Mouse (Mus musculus): ENCODE data around the gene Ankrd24. TPM values are rescaled to one million over a fixed set of nuclear protein-coding genes. Genes with fewer than 3 reads are reported as not detected.

Gene Ankrd24
- polyA plus RNA-seq (2014; fragmentation: Illumina TruSeq; extraction: RNeasy Lipid Tissue Mini Kit (QIAGEN cat#74804); ENCODE audit: low replicate concordance), result 0.97 TPM

GRCm38 (mm10) chr10:81628390-81628789, at the start of gene Ankrd24:
Gene Ankrd24 (plus strand): TSS chr10:81628540.

GRCm38 (mm10) chr10:81600738-81601203, 27.6 kb upstream of the Ankrd24 start, which contains the start of gene Tle6:
Gene Tle6 (minus strand): TSS chr10:81601073.

GRCm38 (mm10) chr10:81605974-81606751, 22.2 kb upstream of the Ankrd24 start, which contains the start of gene BC025920:
Gene BC025920 (plus strand): TSS chr10:81606270.

GRCm38 (mm10) chr10:81626994-81627835, 1.1 kb upstream of the Ankrd24 start, which contains the start of gene Sirt6:
Gene Sirt6 (minus strand): TSS chr10:81627797.

GRCm38 (mm10) chr10:81648803-81649775, 20.7 kb downstream of the Ankrd24 start, which contains the start of gene Gm10778:
Gene Gm10778 (plus strand): TSS chr10:81649059.

Other genes starting within 250 kb of the Ankrd24 start
- gene Dohh, start 244.1 kb upstream of the Ankrd24 start, polyA plus RNA-seq (2014; fragmentation: Illumina TruSeq; extraction: RNeasy Lipid Tissue Mini Kit (QIAGEN cat#74804); ENCODE audit: low replicate concordance), result not detected
- gene Gm48551, start 244.1 kb upstream of the Ankrd24 start, polyA plus RNA-seq (2014; fragmentation: Illumina TruSeq; extraction: RNeasy Lipid Tissue Mini Kit (QIAGEN cat#74804); ENCODE audit: low replicate concordance), result 0.56 TPM
- gene Gm48552, start 239.5 kb upstream of the Ankrd24 start, polyA plus RNA-seq (2014; fragmentation: Illumina TruSeq; extraction: RNeasy Lipid Tissue Mini Kit (QIAGEN cat#74804); ENCODE audit: low replicate concordance), result not detected
- 129 TPM for gene Smim24, start 235.5 kb upstream of the Ankrd24 start, polyA plus RNA-seq (2014; fragmentation: Illumina TruSeq; extraction: RNeasy Lipid Tissue Mini Kit (QIAGEN cat#74804); ENCODE audit: low replicate concordance)
- gene Nfic, start 172.9 kb upstream of the Ankrd24 start, polyA plus RNA-seq (2014; fragmentation: Illumina TruSeq; extraction: RNeasy Lipid Tissue Mini Kit (QIAGEN cat#74804); ENCODE audit: low replicate concordance), result 2.3 TPM
- gene Celf5, start 145.8 kb upstream of the Ankrd24 start, polyA plus RNA-seq (2014; fragmentation: Illumina TruSeq; extraction: RNeasy Lipid Tissue Mini Kit (QIAGEN cat#74804); ENCODE audit: low replicate concordance), result 1.8 TPM
- not detected for gene Ncln, start 132.1 kb upstream of the Ankrd24 start, polyA plus RNA-seq (2014; fragmentation: Illumina TruSeq; extraction: RNeasy Lipid Tissue Mini Kit (QIAGEN cat#74804); ENCODE audit: low replicate concordance)
- not detected for gene S1pr4, start 128.4 kb upstream of the Ankrd24 start, polyA plus RNA-seq (2014; fragmentation: Illumina TruSeq; extraction: RNeasy Lipid Tissue Mini Kit (QIAGEN cat#74804); ENCODE audit: low replicate concordance)
- not detected for gene Gna15, start 104.3 kb upstream of the Ankrd24 start, polyA plus RNA-seq (2014; fragmentation: Illumina TruSeq; extraction: RNeasy Lipid Tissue Mini Kit (QIAGEN cat#74804); ENCODE audit: low replicate concordance)
- gene Gna11, start 83.3 kb upstream of the Ankrd24 start, polyA plus RNA-seq (2014; fragmentation: Illumina TruSeq; extraction: RNeasy Lipid Tissue Mini Kit (QIAGEN cat#74804); ENCODE audit: low replicate concordance), result 7.6 TPM
- gene Aes, start 69.1 kb upstream of the Ankrd24 start, polyA plus RNA-seq (2014; fragmentation: Illumina TruSeq; extraction: RNeasy Lipid Tissue Mini Kit (QIAGEN cat#74804); ENCODE audit: low replicate concordance), result 7.5 TPM
- 1.5 TPM for gene Tle2, start 54.0 kb upstream of the Ankrd24 start, polyA plus RNA-seq (2014; fragmentation: Illumina TruSeq; extraction: RNeasy Lipid Tissue Mini Kit (QIAGEN cat#74804); ENCODE audit: low replicate concordance)
- gene Tle6, start 27.5 kb upstream of the Ankrd24 start, polyA plus RNA-seq (2014; fragmentation: Illumina TruSeq; extraction: RNeasy Lipid Tissue Mini Kit (QIAGEN cat#74804); ENCODE audit: low replicate concordance), result not detected
- 2.2 TPM for gene BC025920, start 22.3 kb upstream of the Ankrd24 start, polyA plus RNA-seq (2014; fragmentation: Illumina TruSeq; extraction: RNeasy Lipid Tissue Mini Kit (QIAGEN cat#74804); ENCODE audit: low replicate concordance)
- gene Sirt6, start 743 bp upstream of the Ankrd24 start, polyA plus RNA-seq (2014; fragmentation: Illumina TruSeq; extraction: RNeasy Lipid Tissue Mini Kit (QIAGEN cat#74804); ENCODE audit: low replicate concordance), result not detected
- 12.8 TPM for gene Gm10778, start 20.5 kb downstream of the Ankrd24 start, polyA plus RNA-seq (2014; fragmentation: Illumina TruSeq; extraction: RNeasy Lipid Tissue Mini Kit (QIAGEN cat#74804); ENCODE audit: low replicate concordance)
- gene Zfp433, start 76.3 kb downstream of the Ankrd24 start, polyA plus RNA-seq (2014; fragmentation: Illumina TruSeq; extraction: RNeasy Lipid Tissue Mini Kit (QIAGEN cat#74804); ENCODE audit: low replicate concordance), result 30.6 TPM
- gene Gm3055, start 142.6 kb downstream of the Ankrd24 start, polyA plus RNA-seq (2014; fragmentation: Illumina TruSeq; extraction: RNeasy Lipid Tissue Mini Kit (QIAGEN cat#74804); ENCODE audit: low replicate concordance), result 9.6 TPM
- gene Gm4767, start 183.6 kb downstream of the Ankrd24 start, polyA plus RNA-seq (2014; fragmentation: Illumina TruSeq; extraction: RNeasy Lipid Tissue Mini Kit (QIAGEN cat#74804); ENCODE audit: low replicate concordance), result 3.7 TPM
- 25.4 TPM for gene Gm32687, start 235.4 kb downstream of the Ankrd24 start, polyA plus RNA-seq (2014; fragmentation: Illumina TruSeq; extraction: RNeasy Lipid Tissue Mini Kit (QIAGEN cat#74804); ENCODE audit: low replicate concordance)